Mouse (Mus musculus) common myeloid progenitor, adult 5-6 weeks (primary cell): ENCODE measurements at regions not wholly inside any gene's neighbourhood (a gene's known extent, or its start where the extent isn't known, plus 50 kb on each side); places are given as distances from the start of the nearest gene placed in this dataset.

Experiments
- ATAC-seq: replicated peaks from 2 replicates; pipeline ENCODE4 v1.8.0; 2016; ENCODE audit warnings: low read depth, mild to moderate bottlenecking, moderate TSS enrichment, inconsistent platforms; ENCODE audit not compliant: poor library complexity, severe bottlenecking

DNA sequence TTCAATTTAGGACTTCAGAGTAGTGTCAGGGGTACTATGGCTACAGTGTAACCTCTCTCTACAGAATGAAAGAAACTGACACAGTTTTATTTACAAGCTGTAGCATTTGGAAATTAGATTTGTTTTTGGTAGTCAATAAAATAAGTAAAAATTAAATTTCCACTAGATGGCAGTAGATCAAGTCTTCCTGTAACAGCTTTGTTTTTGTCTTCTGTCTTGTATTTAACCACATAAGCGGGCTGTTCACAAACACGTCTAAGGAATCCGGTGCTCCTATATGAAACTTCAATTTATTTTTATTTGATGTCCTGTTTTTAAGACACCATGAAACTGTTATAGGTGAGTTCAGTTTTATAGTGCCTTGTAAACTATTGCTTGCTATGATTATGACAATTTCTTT, 238.8 kb downstream of the Usp25 start:
- peak; percentile 65 for ATAC-seq

DNA sequence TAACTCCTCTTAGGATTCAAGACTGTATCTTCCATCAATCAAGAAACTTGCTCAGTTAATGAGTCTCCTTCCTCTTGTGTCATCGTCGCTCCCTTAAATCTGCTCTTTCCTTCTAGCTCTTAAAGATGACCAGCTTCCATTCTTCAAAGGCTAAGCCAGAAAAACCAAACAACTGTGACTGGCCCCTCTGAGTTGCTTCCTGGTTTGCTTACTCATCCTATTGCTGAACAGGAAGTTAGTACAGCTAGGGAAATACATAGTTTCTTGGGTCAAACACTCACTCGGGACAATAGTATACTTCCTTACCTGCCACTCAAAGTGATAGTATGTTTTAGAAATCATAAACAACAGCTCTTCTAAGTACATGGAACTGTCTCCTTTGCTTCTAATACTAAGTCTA, 237.9 kb downstream of the Usp25 start:
- peak; percentile 66 for ATAC-seq

DNA sequence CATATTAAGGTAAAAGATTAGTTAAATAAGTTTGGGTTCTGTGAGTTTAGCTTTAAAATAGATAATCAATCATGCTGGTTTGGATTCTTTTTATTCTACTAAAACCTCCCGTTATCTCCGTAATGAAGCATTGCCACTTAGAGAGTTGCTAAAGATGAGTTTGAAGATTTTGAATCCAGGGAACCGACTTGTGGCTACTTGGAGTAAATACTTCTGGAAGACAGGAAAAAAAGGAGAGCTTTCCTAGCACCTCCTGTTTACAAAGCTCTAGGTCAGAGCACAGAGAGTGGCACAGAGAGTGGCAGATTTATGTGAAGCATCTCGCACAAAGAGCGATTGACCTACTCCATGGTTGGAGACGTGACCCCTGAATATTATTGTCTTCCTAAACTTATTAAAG, 227.4 kb downstream of the Usp25 start:
- ATAC-seq, result no peak

DNA sequence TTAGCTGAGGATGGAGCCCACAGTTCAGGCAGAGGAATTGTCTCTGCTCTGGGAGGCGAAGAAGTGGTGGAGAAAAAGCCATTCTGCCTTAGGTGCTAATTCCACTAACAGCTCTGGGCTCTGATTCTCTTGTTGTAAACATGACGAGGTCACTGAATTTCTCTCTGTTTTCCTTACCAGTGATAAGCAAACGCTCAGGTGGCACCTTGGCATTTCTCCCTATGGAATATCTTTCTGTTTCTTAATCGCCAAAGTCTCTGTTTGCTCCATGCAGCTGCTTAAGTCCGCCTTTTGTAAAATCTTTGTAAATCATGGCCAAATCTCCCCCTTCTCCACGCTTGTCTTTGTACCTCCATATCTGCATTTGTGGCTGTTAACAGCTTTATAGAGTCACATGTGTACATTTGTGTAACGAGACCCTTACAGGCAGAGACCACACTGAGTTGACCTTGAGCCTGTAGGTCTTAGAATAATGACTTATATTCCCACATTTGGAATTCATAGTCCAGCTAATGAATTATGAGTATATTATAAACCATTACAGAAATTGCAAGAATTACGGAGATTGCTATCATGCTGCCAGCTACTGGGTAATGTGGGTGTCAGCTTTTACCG, 225.8 kb downstream of the Usp25 start:
- ATAC-seq, result no peak

DNA sequence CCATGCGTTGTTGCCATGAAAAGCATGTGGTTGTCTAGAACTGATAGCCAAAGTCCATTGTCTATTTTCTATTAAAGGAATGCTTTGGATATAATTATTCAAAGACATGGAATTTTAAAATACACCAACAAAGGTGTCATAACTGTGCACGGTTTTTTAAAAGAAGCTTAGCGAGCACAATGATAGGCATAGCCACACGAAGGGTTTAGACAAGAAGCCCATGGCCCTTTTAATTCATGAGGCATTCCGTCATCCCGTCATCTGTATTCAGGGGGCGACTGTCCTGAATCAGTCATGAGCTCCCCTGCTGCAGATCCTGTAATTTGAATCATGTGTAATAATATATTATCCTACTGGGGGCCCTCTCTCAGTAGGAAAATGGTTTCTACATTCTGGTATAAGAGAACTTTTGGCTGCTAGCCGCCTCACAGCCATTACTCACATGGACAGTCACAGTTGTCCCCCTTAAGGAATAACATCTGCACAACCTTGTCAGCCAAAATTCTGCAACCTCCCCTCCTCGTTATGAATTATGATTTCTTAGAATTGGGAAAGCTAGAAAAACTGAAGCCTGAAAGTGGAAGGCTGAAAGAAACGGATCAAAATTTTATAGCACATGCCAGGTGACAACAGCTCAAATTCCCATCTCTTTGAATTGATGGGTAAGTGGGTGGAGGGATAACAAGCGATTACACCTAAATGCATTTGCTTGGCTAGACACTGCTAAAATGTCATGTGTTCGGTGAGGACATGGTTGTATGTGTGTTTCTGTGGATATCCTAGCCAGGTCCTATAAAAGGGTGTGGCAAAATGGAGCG, 225.1 kb downstream of the Usp25 start:
- ATAC-seq, result no peak

DNA sequence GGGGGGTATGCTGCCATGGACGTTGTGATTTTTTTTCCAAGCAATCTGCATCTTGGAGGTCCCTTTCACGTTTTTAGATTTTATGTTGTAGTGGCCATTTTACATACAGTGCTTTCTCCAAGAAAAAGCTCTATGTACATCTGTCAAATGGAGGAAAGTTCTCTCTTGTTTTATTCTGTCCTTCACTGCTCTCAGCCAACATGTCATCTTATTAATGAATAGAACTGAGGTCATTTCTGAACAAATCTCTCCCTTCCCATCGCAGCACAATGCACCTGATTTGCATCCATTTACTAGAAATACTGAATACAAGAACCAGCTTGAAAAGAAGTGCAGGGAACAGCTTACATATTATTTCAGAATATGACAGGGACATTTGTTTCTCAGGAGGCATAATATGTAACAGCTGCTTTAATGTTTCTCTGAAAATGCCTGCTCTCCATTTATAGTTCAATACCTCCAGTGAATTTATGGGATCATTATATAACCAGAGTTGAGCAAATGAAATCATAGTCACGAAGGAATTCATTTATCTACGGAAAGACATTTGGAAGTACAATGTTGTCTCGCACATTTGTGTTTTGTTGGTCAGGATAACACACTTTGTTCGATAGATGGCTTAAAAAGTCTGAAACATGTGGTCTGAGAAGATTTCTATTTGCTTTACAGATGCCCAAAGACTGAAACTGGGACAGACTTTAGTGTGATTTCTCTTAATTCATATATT, 224.3 kb downstream of the Usp25 start:
- no peak for ATAC-seq

DNA sequence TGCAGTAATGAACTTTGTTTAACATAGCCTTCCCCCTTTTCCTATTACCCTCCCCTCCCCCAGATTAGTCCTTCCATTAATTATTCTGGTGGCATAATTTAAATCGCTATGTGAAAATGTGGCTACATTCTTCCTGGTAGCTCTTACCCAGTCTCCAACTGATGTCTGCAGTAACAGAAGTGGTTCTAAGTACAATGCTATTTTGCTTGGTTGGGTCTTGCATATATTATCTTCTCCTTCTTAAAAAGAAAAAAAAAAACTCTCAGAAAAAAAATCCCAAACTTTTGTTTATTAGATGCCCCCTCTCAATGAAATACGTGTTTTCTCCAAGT, 223.7 kb downstream of the Usp25 start:
- ATAC-seq, result 0 out of 2 replicates have a peak, but pooled peaks have one; percentile 8

DNA sequence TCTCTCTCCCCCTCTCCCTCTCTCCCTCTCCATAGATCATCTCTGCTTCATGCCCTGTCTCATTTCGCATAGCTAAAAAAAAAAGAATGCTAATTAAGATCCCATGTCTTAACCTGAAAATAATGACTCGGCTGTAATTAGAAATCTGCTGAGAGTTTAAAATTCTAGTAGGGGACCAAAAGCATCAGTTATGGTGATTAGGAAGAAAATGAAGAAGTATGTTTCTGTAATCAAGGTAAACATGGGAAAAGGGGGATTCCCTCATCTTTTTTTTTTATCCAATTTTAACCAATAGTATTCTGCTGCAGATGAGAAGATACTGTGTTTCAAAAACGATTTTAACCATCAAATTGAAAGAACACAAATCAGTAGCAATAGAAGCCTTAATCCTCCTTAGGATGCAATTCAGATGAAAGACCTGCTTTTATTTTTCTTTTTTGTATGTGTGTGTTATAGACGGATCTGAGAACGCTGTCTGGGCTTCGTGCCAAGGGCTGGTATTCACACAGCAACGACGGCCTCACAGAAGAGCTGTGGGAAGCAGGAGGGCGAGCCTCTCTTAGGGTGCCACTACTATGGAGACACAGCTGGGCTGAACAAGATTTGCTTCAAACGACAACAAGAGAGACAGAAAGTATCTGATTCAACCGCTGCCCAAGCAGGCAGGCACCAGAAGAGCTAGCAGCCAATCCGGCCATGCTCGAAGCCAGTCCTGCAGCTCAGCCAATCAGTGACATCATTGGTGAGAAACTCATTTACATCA, 223.2 kb downstream of the Usp25 start:
- peak; percentile 81 for ATAC-seq

DNA sequence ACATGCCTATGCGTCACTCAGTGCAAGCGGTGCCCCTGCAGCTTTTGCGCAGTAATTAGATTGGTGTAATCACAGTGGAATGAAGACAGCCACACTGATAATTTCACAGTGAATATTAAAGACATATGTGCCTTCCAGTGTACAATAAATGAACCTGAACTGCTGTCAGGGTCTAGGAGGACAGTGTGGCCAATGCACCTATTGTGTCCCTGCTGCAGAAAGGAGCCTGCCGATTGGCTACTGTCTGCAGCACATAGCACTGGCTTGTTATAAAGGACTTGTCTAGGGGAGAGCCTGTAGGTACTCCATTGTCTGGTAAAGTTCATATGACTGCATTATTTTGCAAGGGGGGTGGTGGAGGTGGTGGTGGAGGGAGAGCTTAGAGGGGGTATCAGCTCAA, 222.5 kb downstream of the Usp25 start:
- ATAC-seq, result no peak

DNA sequence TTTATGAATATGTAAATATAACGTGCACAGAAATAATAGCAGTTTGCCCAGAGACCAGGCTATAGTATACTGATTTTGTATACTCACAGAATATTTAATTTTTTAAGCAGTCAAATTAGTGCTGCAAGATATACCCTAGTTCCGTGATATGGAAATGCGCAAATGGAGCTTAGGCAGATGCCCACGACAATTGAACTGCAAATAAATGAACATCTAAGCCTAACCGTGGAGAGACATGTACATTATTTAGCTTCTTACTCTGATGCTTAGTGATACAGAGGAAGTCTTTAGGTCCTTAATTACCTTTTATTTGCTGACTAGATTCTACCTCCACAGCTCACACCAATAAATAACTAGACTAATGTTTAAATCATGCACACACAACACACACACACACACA, 221.9 kb downstream of the Usp25 start:
- ATAC-seq, result no peak
